Mouse (Mus musculus) ES-E14 (cell line): Measurements from ENCODE around the gene Zfp536.

Source experiments
- CHD2 ChIP-seq: IDR thresholded peaks from 2 replicates; pipeline ENCODE4 v1.6.1; 2014; ENCODE audit warnings: mild to moderate bottlenecking, low read depth, low read length, inconsistent platforms
- ZC3H11A ChIP-seq: IDR thresholded peaks from 2 replicates; pipeline ENCODE4 v1.6.1; 2012; ENCODE audit warnings: low read depth, mild to moderate bottlenecking, inconsistent platforms, low read length, borderline replicate concordance

- no peak for TF ChIP-seq ZC3H11A
- TF ChIP-seq CHD2: no peak
Measured at GRCm38 (mm10) chr7:37568811-37569500, 204.5 kb downstream of the Zfp536 start.
